22 mouse cellular contexts compared by ENCODE assay signal in genomic region chr11:106027607-106028006, GRCm38 (mm10). TPM values are rescaled to one million over a fixed set of nuclear protein-coding genes. Genes with fewer than 3 reads are reported as not detected.
DNase-seq lines count a peak whose midpoint lies in the region; ATAC-seq and TF ChIP-seq lines count a peak whose summit lies in the region.
"Had no signal": no experiment of that assay in that cellular context is flagged by ENCODE, and none has a peak within 500 bp of the region (broad histone marks: within the 10 kb centered on the region; RNA-seq: fewer than 3 reads in every experiment).

No protein-coding gene starts in this region.

- H3K27me3 ChIP-seq in midbrain, embryonic 16.5 days (ENCODE audit: control insufficient read depth, insufficient read depth, low read depth, low read length), result no peaks in the 10 kb centered on the region
- no peaks in the 10 kb centered on the region for H3K27me3 ChIP-seq in midbrain, postnatal 0 days (ENCODE audit: insufficient read depth, low read length)
- no peaks in the 10 kb centered on the region for H3K27me3 ChIP-seq in limb, embryonic 15.5 days
- H3K27me3 ChIP-seq: kidney, embryonic 15.5 days had no signal

- DNase-seq in heart, adult 11 months, result peak; percentile 89
- no peak for DNase-seq in heart, adult 8-10 months (ENCODE audit: low spot score)
- no peak for DNase-seq in midbrain, postnatal 0 days (ENCODE audit: low spot score)
- no peak for DNase-seq in kidney, postnatal 4 days
- DNase-seq in c-Kit-positive CD71-positive TER-119-positive erythroid progenitor cells, embryonic 14.5 days (ENCODE audit: low spot score), result no peak
- no peak for DNase-seq in gastrocnemius, adult 2 months
- DNase-seq: cerebellum, postnatal 36 days; heart, adult 18-20 months; left cerebral cortex, postnatal 4 days; lung, adult 2 months; lung, postnatal 36 days; right cerebral cortex, postnatal 4 days had no signal

- no peak overlapping the region for H3K4me2 ChIP-seq in midbrain, embryonic 16.5 days (ENCODE audit: low read length)
- H3K4me2 ChIP-seq in midbrain, postnatal 0 days (ENCODE audit: low read depth, low read length, poor library complexity, severe bottlenecking), result no peak overlapping the region
- H3K4me2 ChIP-seq in limb, embryonic 15.5 days, result no peak overlapping the region
- H3K4me2 ChIP-seq: heart, embryonic 15.5 days; kidney, embryonic 15.5 days; midbrain, embryonic 12.5 days had no signal

- H3K4me3 ChIP-seq in midbrain, embryonic 16.5 days (ENCODE audit: low read depth, low read length), result no peak overlapping the region
- H3K4me3 ChIP-seq in midbrain, postnatal 0 days (ENCODE audit: low read depth, low read length), result no peak overlapping the region
- H3K4me3 ChIP-seq in limb, embryonic 15.5 days, result no peak overlapping the region
- no peak overlapping the region for H3K4me3 ChIP-seq in gastrocnemius, adult 2 months
- H3K4me3 ChIP-seq: heart, embryonic 15.5 days; kidney, embryonic 15.5 days; midbrain, embryonic 12.5 days had no signal

- H3K36me3 ChIP-seq in midbrain, embryonic 16.5 days (ENCODE audit: control insufficient read depth, insufficient read depth, low read length), result no peaks in the 10 kb centered on the region
- H3K36me3 ChIP-seq in midbrain, postnatal 0 days (ENCODE audit: insufficient read depth, low read length), result no peaks in the 10 kb centered on the region
- 0 out of 2 replicates have a peak, but pooled peaks cover 6% of the 10 kb centered on the region for H3K36me3 ChIP-seq in limb, embryonic 15.5 days
- H3K36me3 ChIP-seq: heart, embryonic 15.5 days; kidney, embryonic 15.5 days; midbrain, embryonic 12.5 days had no signal

- no peaks in the 10 kb centered on the region for H3K9me3 ChIP-seq in midbrain, embryonic 16.5 days (replicated peaks; ENCODE audit: control insufficient read depth, low read length, poor library complexity, severe bottlenecking)
- H3K9me3 ChIP-seq in midbrain, postnatal 0 days (ENCODE audit: low read length), result no peaks in the 10 kb centered on the region
- no peaks in the 10 kb centered on the region for H3K9me3 ChIP-seq in limb, embryonic 15.5 days
- H3K9me3 ChIP-seq: heart, embryonic 15.5 days; kidney, embryonic 15.5 days; midbrain, embryonic 12.5 days had no signal

- ATAC-seq in midbrain, embryonic 16.5 days, result 0 out of 2 replicates have a peak, but pooled peaks have one; percentile 32
- no peak for ATAC-seq in midbrain, postnatal 0 days (ENCODE audit: low FRiP score)
- peak; percentile 24; the same call in 1 of the 2 replicates for ATAC-seq in limb, embryonic 15.5 days (ENCODE audit: insufficient number of reproducible peaks, low FRiP score, low TSS enrichment, low read depth)

- H3K9ac ChIP-seq in midbrain, embryonic 16.5 days (ENCODE audit: low read depth, low read length), result no peak overlapping the region
- H3K9ac ChIP-seq in midbrain, postnatal 0 days (replicated peaks; ENCODE audit: low read length, poor library complexity, severe bottlenecking), result no peak overlapping the region
- no peak overlapping the region for H3K9ac ChIP-seq in limb, embryonic 15.5 days
- H3K9ac ChIP-seq: heart, embryonic 15.5 days; kidney, embryonic 15.5 days; midbrain, embryonic 12.5 days had no signal

- no peak for TF ChIP-seq CTCF in midbrain, postnatal 0 days (IDR thresholded peaks at IDR 0.05)
- no peak for TF ChIP-seq CTCF in gastrocnemius, adult 2 months (IDR thresholded peaks at IDR 0.05)

- no peaks in the 10 kb centered on the region for H3K4me1 ChIP-seq in midbrain, embryonic 16.5 days (ENCODE audit: control insufficient read depth, insufficient read depth, low read length)
- no peaks in the 10 kb centered on the region for H3K4me1 ChIP-seq in midbrain, postnatal 0 days (ENCODE audit: insufficient read depth, low read length)
- H3K4me1 ChIP-seq in limb, embryonic 15.5 days, result 0 out of 2 replicates have a peak, but pooled peaks cover 3% of the 10 kb centered on the region
- H3K4me1 ChIP-seq: heart, embryonic 15.5 days; kidney, embryonic 15.5 days; midbrain, embryonic 12.5 days had no signal

- intact Hi-C loops in gastrocnemius, adult 2 months (cut with DNase I), result loop anchor here (2.0 to 10.0 kb wide), 2 partner anchors 53 to 101 kb away; no protein-coding TSS in a partner anchor

- no peak overlapping the region for H3K27ac ChIP-seq in midbrain, embryonic 16.5 days (ENCODE audit: low read length)
- H3K27ac ChIP-seq in midbrain, postnatal 0 days (ENCODE audit: low read depth, low read length), result no peak overlapping the region
- no peak overlapping the region for H3K27ac ChIP-seq in limb, embryonic 15.5 days
- H3K27ac ChIP-seq in gastrocnemius, adult 2 months, result no peak overlapping the region
- H3K27ac ChIP-seq: heart, embryonic 15.5 days; kidney, embryonic 15.5 days; midbrain, embryonic 12.5 days had no signal

- WGBS in midbrain, embryonic 16.5 days, result 97% methylated on average over 5 of the region's 5 CpGs
- WGBS in midbrain, postnatal 0 days, result 86% methylated on average over 5 of the region's 5 CpGs
- 87% methylated on average over 5 of the region's 5 CpGs for WGBS in limb, embryonic 15.5 days

RNA-seq across cellular contexts. Expression of gene Dcaf7, which starts 9.1 kb away (rescaled TPM):
- 10 to 100 TPM; 35.1 to 41.9 (median 38.4) TPM for total RNA-seq in heart, adult 8-10 months (2022)
- polyA plus RNA-seq in midbrain, embryonic 16.5 days (2015; fragmentation: Nextera tagmentation; extraction: Ambion mirVana), result 174 and 187 TPM in 2 replicates
- 313 and 343 TPM in 2 replicates for total RNA-seq in midbrain, postnatal 0 days (2014; rRNA removed)
- polyA plus RNA-seq in midbrain, postnatal 0 days (2015; fragmentation: Nextera tagmentation; extraction: Ambion mirVana), result 166 and 170 TPM in 2 replicates
- 57.7 and 61.5 TPM in 2 replicates for polyA plus RNA-seq in limb, embryonic 15.5 days (2015; fragmentation: Nextera tagmentation; extraction: Ambion mirVana)
- total RNA-seq in gastrocnemius, adult 2 months (2021), result 10 to 100 TPM; 23.9 to 28.2 TPM

RNA-seq across cellular contexts. Expression of gene Kcnh6, which starts 19.7 kb away (rescaled TPM):
- not detected for total RNA-seq in heart, adult 8-10 months (2022)
- polyA plus RNA-seq in midbrain, embryonic 16.5 days (2015; fragmentation: Nextera tagmentation; extraction: Ambion mirVana), result 1.8 and 2.2 TPM in 2 replicates
- total RNA-seq in midbrain, postnatal 0 days (2014; rRNA removed), result 3.1 TPM in 2 replicates
- 2.8 and 3.1 TPM in 2 replicates for polyA plus RNA-seq in midbrain, postnatal 0 days (2015; fragmentation: Nextera tagmentation; extraction: Ambion mirVana)
- 0.24 and 0.26 TPM in 2 replicates for polyA plus RNA-seq in limb, embryonic 15.5 days (2015; fragmentation: Nextera tagmentation; extraction: Ambion mirVana)
- not detected for total RNA-seq in gastrocnemius, adult 2 months (2021)

RNA-seq across cellular contexts. Expression of gene Ace3, which starts 33.1 kb away (rescaled TPM):
- not detected for total RNA-seq in heart, adult 8-10 months (2022)
- polyA plus RNA-seq in midbrain, embryonic 16.5 days (2015; fragmentation: Nextera tagmentation; extraction: Ambion mirVana), result 0.09 TPM in 1 of 2 replicates, not detected in the other
- total RNA-seq in midbrain, postnatal 0 days (2014; rRNA removed), result not detected in 2 replicates
- 0.07 TPM in 1 of 2 replicates, not detected in the other for polyA plus RNA-seq in midbrain, postnatal 0 days (2015; fragmentation: Nextera tagmentation; extraction: Ambion mirVana)
- polyA plus RNA-seq in limb, embryonic 15.5 days (2015; fragmentation: Nextera tagmentation; extraction: Ambion mirVana), result not detected in 2 replicates
- not detected for total RNA-seq in gastrocnemius, adult 2 months (2021)
- total RNA-seq: heart, adult 18-20 months; hematopoietic stem cell, adult 5-6 weeks; layer of hippocampus, adult 18-20 months; left cerebral cortex, postnatal 4 days had no signal
- polyA plus RNA-seq: forebrain, embryonic 16.5 days; heart, embryonic 15.5 days; intestine, embryonic 14.5 days; kidney, embryonic 15.5 days; midbrain, embryonic 12.5 days; neural tube, embryonic 14.5 days had no signal

RNA-seq across cellular contexts. Expression of gene Taco1, which starts 38.3 kb away (rescaled TPM):
- total RNA-seq in heart, adult 8-10 months (2022), result 10 to 100 TPM; 56.4 to 73.0 (median 65.0) TPM
- polyA plus RNA-seq in midbrain, embryonic 16.5 days (2015; fragmentation: Nextera tagmentation; extraction: Ambion mirVana), result 7.6 and 8.0 TPM in 2 replicates
- 17.3 and 18.6 TPM in 2 replicates for total RNA-seq in midbrain, postnatal 0 days (2014; rRNA removed)
- polyA plus RNA-seq in midbrain, postnatal 0 days (2015; fragmentation: Nextera tagmentation; extraction: Ambion mirVana), result 5.1 and 5.8 TPM in 2 replicates
- 8.3 and 10.1 TPM in 2 replicates for polyA plus RNA-seq in limb, embryonic 15.5 days (2015; fragmentation: Nextera tagmentation; extraction: Ambion mirVana)
- 10 to 100 TPM; 33.5 to 50.1 TPM for total RNA-seq in gastrocnemius, adult 2 months (2021)

RNA-seq across cellular contexts. Expression of gene Map3k3, which starts 56.8 kb away (rescaled TPM):
- total RNA-seq in heart, adult 8-10 months (2022), result 10 to 100 TPM; 34.7 to 38.5 (median 36.1) TPM
- 10.9 and 12.3 TPM in 2 replicates for polyA plus RNA-seq in midbrain, embryonic 16.5 days (2015; fragmentation: Nextera tagmentation; extraction: Ambion mirVana)
- 26.0 and 26.4 TPM in 2 replicates for total RNA-seq in midbrain, postnatal 0 days (2014; rRNA removed)
- polyA plus RNA-seq in midbrain, postnatal 0 days (2015; fragmentation: Nextera tagmentation; extraction: Ambion mirVana), result 7.8 and 9.2 TPM in 2 replicates
- 21.6 and 27.2 TPM in 2 replicates for polyA plus RNA-seq in limb, embryonic 15.5 days (2015; fragmentation: Nextera tagmentation; extraction: Ambion mirVana)
- 10 to 100 TPM; 23.2 to 25.7 TPM for total RNA-seq in gastrocnemius, adult 2 months (2021)
